Mouse (Mus musculus) G1E (cell line): ENCODE measurements at regions not wholly inside any gene's neighbourhood (a gene's known extent, or its start where the extent isn't known, plus 50 kb on each side); places are given as distances from the start of the nearest gene placed in this dataset.

ENCODE experiments used
- ATAC-seq: 2 replicates; pipeline ENCODE4 v1.8.0; 2016; ENCODE audit warnings: mild to moderate bottlenecking; ENCODE audit not compliant: insufficient number of reproducible peaks, poor library complexity, low FRiP score, severe bottlenecking; ENCODE audit errors: extremely low read depth
- DNase-seq: peaks from one replicate; pipeline ENCODE4 v3.0.0; 2012; ENCODE audit warnings: low spot score
- H3K27me3 ChIP-seq: 2 replicates; pipeline ENCODE4 v1.6.1; 2012; ENCODE audit warnings: mild to moderate bottlenecking, low read length, inconsistent platforms; ENCODE audit not compliant: insufficient read depth
- H3K36me3 ChIP-seq: replicated peaks from 2 replicates; pipeline ENCODE3; 2012; ENCODE audit warnings: mild to moderate bottlenecking, inconsistent platforms
- H3K4me1 ChIP-seq: 2 replicates; pipeline ENCODE4 v1.6.1; 2012; ENCODE audit warnings: low read depth, low read length, inconsistent platforms, mixed read lengths; ENCODE audit not compliant: insufficient read depth
- H3K4me3 ChIP-seq: 2 replicates; pipeline ENCODE4 v1.5.1; 2012; ENCODE audit warnings: low read depth, mild to moderate bottlenecking, inconsistent platforms, low read length, moderate library complexity, mixed read lengths
- H3K9me3 ChIP-seq: replicated peaks from 2 replicates; pipeline ENCODE4 v1.6.1; 2012; ENCODE audit warnings: inconsistent platforms
- CTCF ChIP-seq: IDR thresholded peaks from 2 replicates; pipeline ENCODE4 v1.5.1; 2012; ENCODE audit warnings: low read depth, low read length, inconsistent platforms, mixed read lengths
- GATA1 ChIP-seq: IDR thresholded peaks from 2 replicates; pipeline ENCODE4 v1.6.1; 2012; ENCODE audit warnings: borderline replicate concordance, low read length, inconsistent platforms, mixed read lengths
- GATA2 ChIP-seq: IDR thresholded peaks from 2 replicates; pipeline ENCODE4 v1.6.1; 2012; ENCODE audit warnings: low read depth, low read length, inconsistent platforms, borderline replicate concordance
- POLR2AphosphoS5 ChIP-seq: IDR thresholded peaks from 2 replicates; pipeline ENCODE4 v1.6.1; 2012; ENCODE audit warnings: low read depth, low read length, inconsistent platforms; ENCODE audit not compliant: insufficient replicate concordance
- TAL1 ChIP-seq: conservative IDR thresholded peaks from 2 replicates; pipeline ENCODE4 v1.6.1; 2012; ENCODE audit warnings: low read depth, low read length, inconsistent platforms, mixed read lengths

DNA sequence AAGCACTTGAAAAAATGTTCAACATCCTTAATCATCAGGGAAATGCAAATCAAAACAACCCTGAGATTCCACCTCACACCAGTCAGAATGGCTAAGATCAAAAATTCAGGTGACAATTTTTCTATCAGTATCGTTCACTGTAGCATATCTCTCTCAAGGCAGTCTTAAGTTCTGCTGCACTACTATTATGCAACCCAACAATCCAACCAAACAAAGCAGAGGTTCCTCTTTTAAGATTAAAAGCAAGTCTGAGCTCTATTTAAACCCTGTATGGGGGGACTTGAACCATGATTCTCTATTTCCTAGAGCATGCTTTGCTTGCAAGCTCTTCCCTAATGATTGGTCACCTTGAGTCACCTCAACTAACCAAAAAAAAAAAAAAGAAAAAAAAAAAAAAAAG lies 59.6 kb upstream of the Mef2c start:
- ATAC-seq (no peak), DNase-seq (no peak)
- TF ChIP-seq GATA1, result no peak
- TF ChIP-seq POLR2AphosphoS5, result no peak
- no peak for TF ChIP-seq TAL1
- TF ChIP-seq GATA2, result no peak
- no peak for TF ChIP-seq CTCF
- no peaks in the 10 kb centered on the region for H3K4me1 ChIP-seq
- H3K9me3 ChIP-seq, result no peaks in the 10 kb centered on the region
- H3K4me3 ChIP-seq, result no peak overlapping the region
- H3K27me3 ChIP-seq, result no peaks in the 10 kb centered on the region
- no peaks in the 10 kb centered on the region for H3K36me3 ChIP-seq

DNA sequence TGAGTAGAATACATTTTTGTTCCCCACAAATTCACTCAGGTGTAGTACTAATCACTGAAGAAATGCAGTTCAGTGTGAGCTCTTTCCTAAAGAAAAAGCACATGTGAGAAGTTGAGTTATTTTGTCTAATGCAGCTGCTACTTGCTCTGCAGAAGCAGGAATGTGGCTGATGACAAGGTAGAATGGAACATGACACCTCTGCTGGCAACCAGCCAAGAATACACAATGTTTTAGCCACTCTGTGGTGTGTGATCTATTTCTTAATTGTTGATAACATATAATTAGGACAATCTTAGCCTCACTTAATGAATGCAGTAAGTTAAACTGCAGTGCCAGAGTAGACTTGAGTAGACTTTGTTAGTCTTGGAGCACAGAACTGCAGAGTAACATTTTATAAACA lies 53.0 kb upstream of the Mef2c start:
- no peak overlapping the region for H3K4me3 ChIP-seq
- H3K4me1 ChIP-seq, result no peaks in the 10 kb centered on the region
- TF ChIP-seq POLR2AphosphoS5 (no peak), GATA2 (no peak), GATA1 (no peak), TAL1 (no peak), CTCF (no peak)
- H3K9me3 ChIP-seq, result no peaks in the 10 kb centered on the region
- H3K36me3 ChIP-seq, result no peaks in the 10 kb centered on the region
- ATAC-seq, result no peak
- no peak for DNase-seq
- H3K27me3 ChIP-seq, result no peaks in the 10 kb centered on the region

DNA sequence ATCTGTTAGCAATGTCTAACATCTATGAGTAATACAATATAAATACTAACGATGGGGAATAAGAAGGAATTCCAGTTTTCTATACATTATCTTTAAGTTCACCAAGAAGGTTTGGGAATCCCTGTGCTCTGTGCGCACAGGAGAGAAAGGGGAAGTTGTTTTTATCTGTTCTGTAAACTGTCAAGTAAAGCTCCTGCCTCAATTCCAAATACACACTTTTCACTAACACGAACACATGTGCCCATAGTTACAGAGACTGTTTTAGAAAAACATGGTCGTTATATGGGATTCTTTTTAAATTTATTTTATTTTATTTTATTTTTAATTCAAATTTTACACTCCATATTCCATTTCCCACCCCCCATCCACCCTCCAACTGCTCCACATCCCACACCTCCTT lies 50.8 kb upstream of the Mef2c start:
- H3K27me3 ChIP-seq, result no peaks in the 10 kb centered on the region
- H3K4me1 ChIP-seq, result no peaks in the 10 kb centered on the region
- ATAC-seq (no peak), DNase-seq (no peak)
- TF ChIP-seq GATA1, result no peak
- no peak for TF ChIP-seq GATA2
- no peak for TF ChIP-seq POLR2AphosphoS5
- TF ChIP-seq TAL1, result no peak
- TF ChIP-seq CTCF, result no peak
- H3K36me3 ChIP-seq, result no peaks in the 10 kb centered on the region
- no peaks in the 10 kb centered on the region for H3K9me3 ChIP-seq
- H3K4me3 ChIP-seq, result no peak overlapping the region
